In the genomic region with DNA sequence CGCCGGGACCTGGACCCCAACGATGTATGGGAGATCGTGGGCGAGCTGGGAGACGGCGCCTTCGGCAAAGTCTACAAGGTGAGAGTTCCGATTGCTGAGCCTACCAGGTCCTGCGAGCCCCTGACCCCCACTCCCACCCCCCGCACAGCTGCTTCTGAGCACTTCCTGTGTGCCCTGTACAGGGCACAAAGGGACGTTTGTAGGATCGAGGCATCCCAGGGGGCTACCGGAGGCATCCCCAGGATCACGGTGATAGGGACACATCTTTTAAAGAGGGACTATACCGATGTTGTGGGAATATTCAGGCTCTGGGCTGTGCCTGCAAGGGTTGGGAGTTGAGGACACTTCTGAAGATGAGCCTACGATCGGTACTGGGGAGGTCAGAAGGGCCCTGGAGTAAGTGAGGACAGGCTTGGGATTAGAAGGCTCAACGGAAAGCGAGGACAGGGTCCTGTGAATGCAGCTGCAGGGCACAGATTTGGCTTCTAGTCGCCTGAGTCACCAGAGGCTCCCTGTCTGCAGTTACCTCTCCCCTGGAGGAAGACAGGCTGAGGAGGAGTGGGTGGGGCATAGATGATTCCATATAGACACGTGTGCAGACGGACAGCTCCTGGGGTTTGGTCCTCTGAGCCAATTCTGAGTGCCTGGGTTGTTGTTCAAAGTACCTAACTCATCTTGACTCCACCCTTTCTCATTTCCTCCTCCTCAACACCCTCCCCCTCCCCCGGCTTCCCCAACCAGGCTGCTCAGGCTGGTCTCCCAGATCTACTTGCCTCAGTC, we compare ENCODE assay signal across 8 mouse cellular contexts. TPM values are rescaled to one million over a fixed set of nuclear protein-coding genes. Genes with fewer than 3 reads are reported as not detected.
DNase-seq lines count a peak whose midpoint lies in the region; ATAC-seq and TF ChIP-seq lines count a peak whose summit lies in the region.

No protein-coding gene starts in this region.

- no peak; the same call in 1 of the 2 replicates for TF ChIP-seq RAD21 in CH12.LX (IDR thresholded peaks at IDR 0.05; ENCODE audit: low read depth, low read length)

- no peaks in the 10 kb centered on the region for H3K27me3 ChIP-seq in CH12.LX (replicated peaks)

- TF ChIP-seq EP300 in CH12.LX (IDR thresholded peaks at IDR 0.05; ENCODE audit: low read length): 0 out of 2 replicates have a peak, but pooled peaks have one; percentile 22

- H3K9me3 ChIP-seq in CH12.LX (replicated peaks; ENCODE audit: low read length): no peaks in the 10 kb centered on the region

- peak; percentile 68 for TF ChIP-seq POLR2A in CH12.LX (IDR thresholded peaks at IDR 0.05; ENCODE audit: low read depth, low read length)

- peaks cover 0 to 16% of the 10 kb centered on the region in 2 experiments for H3K36me3 ChIP-seq in CH12.LX (replicated peaks in 1 of 2; ENCODE audit: control insufficient read depth in 1 of 2, insufficient read depth in 1 of 2, low read length in 1 of 2)

- H3K9ac ChIP-seq in CH12.LX (ENCODE audit: insufficient read depth, low read depth): peak overlapping the region; percentile 79

- TF ChIP-seq CTCF in CH12.LX (conservative IDR thresholded peaks at IDR 0.05 in 1 of 2, IDR thresholded peaks at IDR 0.05 in 1 of 2; ENCODE audit: low read depth in 2 of 2, low read length in 2 of 2): no peak

- peak overlapping the region; percentile 51 for H3K27ac ChIP-seq in CH12.LX (ENCODE audit: insufficient read depth, low read depth)

- peak overlapping the region; percentile 85 for H3K4me2 ChIP-seq in CH12.LX (ENCODE audit: insufficient read depth, low read depth, poor library complexity, severe bottlenecking)

- peak overlapping the region; percentile 73 to 83 (median 80) for H3K4me3 ChIP-seq in CH12.LX (replicated peaks in 1 of 3; ENCODE audit: low read depth in 2 of 3, low read length in 2 of 3, poor library complexity in 1 of 3)

- dilution Hi-C loops in CH12.LX (cut with MboI; ENCODE audit: extremely low pct_ligation_motif_present, extremely low pct_unique_long_range_greater_than_20kb, low sequenced_read_pairs): no loop called here

- H3K79me2 ChIP-seq in CH12.LX (replicated peaks; ENCODE audit: control insufficient read depth, extremely low read depth, insufficient read depth, poor library complexity, severe bottlenecking): no peaks in the 10 kb centered on the region

- peak; percentile 91 for DNase-seq in 3T3-L1 (ENCODE audit: low read depth, low spot score)
- DNase-seq in CH12.LX (ENCODE audit: extremely low read depth): peak; percentile 94
- DNase-seq in heart, postnatal 10 days: peak; percentile 43 to 57
- peak; percentile 26 to 46 for DNase-seq in left cerebral cortex, postnatal 14 days (ENCODE audit: low spot score in 2 of 2)
- peak; percentile 47 for DNase-seq in spleen, adult 12 weeks (ENCODE audit: low spot score)
- no peak for DNase-seq in urinary bladder, adult 18-20 months (ENCODE audit: low spot score in 2 of 2)

- ATAC-seq in common myeloid progenitor, adult 5-6 weeks (replicated peaks; ENCODE audit: low read depth, poor library complexity, severe bottlenecking): peak; percentile 65
- ATAC-seq in megakaryocyte progenitor cell, adult 5-6 weeks (replicated peaks; ENCODE audit: poor library complexity): peak; percentile 55

- in situ Hi-C loops in CH12.LX (cut with MboI; ENCODE audit: low pct_ligation_motif_present, low pct_unique_long_range_greater_than_20kb, low sequenced_read_pairs): loop anchor here (10.0 kb wide), 1 partner anchor 171 kb away; no protein-coding TSS in a partner anchor

- intact Hi-C loops in heart, postnatal 10 days (cut with DNase I): loop anchor here (2.0 to 5.0 kb wide), 3 partner anchors 17 to 81 kb away; no protein-coding TSS in a partner anchor
- intact Hi-C loops in left cerebral cortex, postnatal 14 days (cut with DNase I): loop anchor here (2.0 kb wide), 2 partner anchors 55 to 79 kb away; a partner anchor contains a TSS

- H3K4me1 ChIP-seq in CH12.LX (ENCODE audit: control insufficient read depth in 1 of 2, insufficient read depth in 2 of 2): peaks cover 11 to 60% of the 10 kb centered on the region in 2 experiments

TF ChIP-seq in CH12.LX, 34 proteins besides CTCF, POLR2A, EP300 and RAD21:
- TF ChIP-seq HCFC1 (IDR thresholded peaks at IDR 0.05; ENCODE audit: low read depth, low read length): no peak
- no peak for TF ChIP-seq KAT2A (IDR thresholded peaks at IDR 0.05; ENCODE audit: insufficient replicate concordance, low read length)
- no peak for TF ChIP-seq PAX5 (IDR thresholded peaks at IDR 0.05; ENCODE audit: low read length)
- peak; percentile 96 for TF ChIP-seq MXI1 (IDR thresholded peaks at IDR 0.05; ENCODE audit: low read depth, low read length)
- peak; percentile 42; the same call in 1 of the 2 replicates for TF ChIP-seq ELF1 (IDR thresholded peaks at IDR 0.05; ENCODE audit: low read depth, low read length)
- peak; percentile 89 for TF ChIP-seq MAX (IDR thresholded peaks at IDR 0.05; ENCODE audit: low read length)
- TF ChIP-seq ZNF384 (IDR thresholded peaks at IDR 0.05; ENCODE audit: low read depth, low read length): no peak
- no peak for TF ChIP-seq POLR2AphosphoS2 (IDR thresholded peaks at IDR 0.05; ENCODE audit: low read depth, low read length)
- TF ChIP-seq ZMIZ1 (IDR thresholded peaks at IDR 0.05; ENCODE audit: low read depth, low read length): no peak
- TF ChIP-seq JUN (IDR thresholded peaks at IDR 0.05; ENCODE audit: insufficient read depth, low read depth, low read length): no peak
- peak; percentile 58; the same call in 1 of the 2 replicates for TF ChIP-seq CHD2 (IDR thresholded peaks at IDR 0.05; ENCODE audit: low read length)
- TF ChIP-seq USF2 (conservative IDR thresholded peaks at IDR 0.05; ENCODE audit: low read depth, low read length): 0 out of 2 replicates have a peak, but pooled peaks have one; percentile 21
- no peak for TF ChIP-seq E2F4 (IDR thresholded peaks at IDR 0.05; ENCODE audit: insufficient replicate concordance, low read depth, low read length)
- peak; percentile 51; the same call in 1 of the 2 replicates for TF ChIP-seq MEF2A (IDR thresholded peaks at IDR 0.05; ENCODE audit: borderline replicate concordance, low read depth, low read length)
- TF ChIP-seq ETS1 (conservative IDR thresholded peaks at IDR 0.05; ENCODE audit: low read depth, low read length): no peak; the same call in 1 of the 2 replicates
- peak; percentile 73; the same call in 1 of the 2 replicates for TF ChIP-seq MAZ (IDR thresholded peaks at IDR 0.05; ENCODE audit: low read depth, low read length)
- TF ChIP-seq NELFE (IDR thresholded peaks at IDR 0.05; ENCODE audit: low read depth, low read length): no peak
- TF ChIP-seq GABPA (IDR thresholded peaks at IDR 0.05; ENCODE audit: insufficient replicate concordance, low read depth, low read length): no peak
- peak; percentile 76; the same call in 1 of the 2 replicates for TF ChIP-seq SIN3A (IDR thresholded peaks at IDR 0.05; ENCODE audit: low read length)
- no peak for TF ChIP-seq SMC3 (IDR thresholded peaks at IDR 0.05; ENCODE audit: low read depth, low read length)
- TF ChIP-seq TCF12 (IDR thresholded peaks at IDR 0.05; ENCODE audit: low read depth, low read length): 0 out of 2 replicates have a peak, but pooled peaks have one; percentile 26
- no peak for TF ChIP-seq UBTF (IDR thresholded peaks at IDR 0.05; ENCODE audit: low read depth, low read length)
- TF ChIP-seq MAFK (IDR thresholded peaks at IDR 0.05; ENCODE audit: insufficient replicate concordance, low read length): no peak
- peak; percentile 54; the same call in 1 of the 2 replicates for TF ChIP-seq MYC (IDR thresholded peaks at IDR 0.05; ENCODE audit: low read depth, low read length)
- 0 out of 2 replicates have a peak, but pooled peaks have one; percentile 66 for TF ChIP-seq TBP (conservative IDR thresholded peaks at IDR 0.05; ENCODE audit: low read depth, low read length)
- TF ChIP-seq JUND (conservative IDR thresholded peaks at IDR 0.05; ENCODE audit: low read depth, low read length): no peak
- TF ChIP-seq RCOR1 (conservative IDR thresholded peaks at IDR 0.05; ENCODE audit: low read depth, low read length): no peak
- TF ChIP-seq ZC3H11A (IDR thresholded peaks at IDR 0.05; ENCODE audit: low read depth, low read length): no peak
- TF ChIP-seq USF1 (IDR thresholded peaks at IDR 0.05; ENCODE audit: low read depth, low read length): peak; percentile 52
- peak; percentile 81 for TF ChIP-seq IRF4 (IDR thresholded peaks at IDR 0.05; ENCODE audit: low read depth, low read length)
- TF ChIP-seq CHD1 (IDR thresholded peaks at IDR 0.05; ENCODE audit: low read depth, low read length): no peak; the same call in 1 of the 2 replicates
- no peak for TF ChIP-seq NRF1 (IDR thresholded peaks at IDR 0.05; ENCODE audit: low read depth, low read length)
- TF ChIP-seq BHLHE40 (IDR thresholded peaks at IDR 0.05; ENCODE audit: low read depth, low read length): peak; percentile 82
- no peak for TF ChIP-seq ZKSCAN1 (IDR thresholded peaks at IDR 0.05; ENCODE audit: borderline replicate concordance, low read depth, low read length)

RNA-seq across cellular contexts. Expression of a gene that starts 0.6 kb away (rescaled TPM):
- 18.6 and 23.2 TPM in 2 replicates for total RNA-seq in CH12.LX (2012; rRNA removed)
- total RNA-seq in CH12.LX (2014; rRNA removed): 19.2 and 20.0 TPM in 2 replicates
- 37.4 and 40.3 TPM in 2 replicates for polyA plus RNA-seq in CH12.LX (2012; ENCODE audit: insufficient read length, low read depth)
- 14.7 and 20.9 TPM in 2 replicates for total RNA-seq in common myeloid progenitor, adult 5-6 weeks (2017)
- 10 to 100 TPM; 13.9 to 16.7 TPM for total RNA-seq in heart, postnatal 10 days (2021)
- total RNA-seq in left cerebral cortex, postnatal 14 days (2021): 1 to 10 TPM; 6.3 to 7.2 TPM
- total RNA-seq in megakaryocyte progenitor cell, adult 5-6 weeks (2015): 12.8 and 15.8 TPM in 2 replicates
- total RNA-seq in megakaryocyte progenitor cell, adult 5-6 weeks (2017): 15.7 and 16.8 TPM in 2 replicates

RNA-seq across cellular contexts. Expression of a gene that starts 1.8 kb away (rescaled TPM):
- total RNA-seq in CH12.LX (2012; rRNA removed) (0.25 TPM in 1 of 2 replicates, not detected in the other), CH12.LX (2014; rRNA removed) (not detected in 2 replicates)
- polyA plus RNA-seq in CH12.LX (2012; ENCODE audit: insufficient read length, low read depth): 1.1 and 1.5 TPM in 2 replicates
- 9.1 TPM in 1 of 2 replicates, not detected in the other for total RNA-seq in common myeloid progenitor, adult 5-6 weeks (2017)
- total RNA-seq in heart, postnatal 10 days (2021): under 1 TPM in 1 of 2 experiments, not detected in 1; 0.69 TPM
- total RNA-seq in left cerebral cortex, postnatal 14 days (2021): 1 to 10 TPM in 1 of 2 experiments, not detected in 1; 1.6 TPM
- total RNA-seq in megakaryocyte progenitor cell, adult 5-6 weeks (2015): 1.7 TPM in 1 of 2 replicates, not detected in the other
- 0.50 and 1.2 TPM in 2 replicates for total RNA-seq in megakaryocyte progenitor cell, adult 5-6 weeks (2017)

Comparison
In these comparisons a context has a peak if more than half of its experiments do, and no peak if none do; other contexts are left out.
1. DNase-seq: peak in 3T3-L1 (single experiment), CH12.LX (single experiment), heart, postnatal 10 days (2 of 2), left cerebral cortex, postnatal 14 days (2 of 2) and spleen, adult 12 weeks (single experiment); none in urinary bladder, adult 18-20 months (0 of 2).